In genomic region chr7:110701681-110702413, GRCm38 (mm10) we compare ENCODE assay signal across 8 mouse cellular contexts.
DNase-seq lines count a peak whose midpoint lies in the region; ATAC-seq and TF ChIP-seq lines count a peak whose summit lies in the region.

No protein-coding gene starts in this region.

- no peaks in the 10 kb centered on the region for H3K27me3 ChIP-seq in hindbrain, embryonic 10.5 days (ENCODE audit: insufficient read depth, poor library complexity, severe bottlenecking)
- H3K27me3 ChIP-seq in hindbrain, postnatal 0 days (ENCODE audit: insufficient read depth, low read length) = no peaks in the 10 kb centered on the region
- H3K27me3 ChIP-seq in limb, embryonic 10.5 days (ENCODE audit: low read depth, poor library complexity, severe bottlenecking) = no peaks in the 10 kb centered on the region
- no peaks in the 10 kb centered on the region for H3K27me3 ChIP-seq in intestine, postnatal 0 days (replicated peaks; ENCODE audit: control insufficient read depth, insufficient read depth, low read length)

- H3K4me1 ChIP-seq in hindbrain, embryonic 10.5 days (replicated peaks) = 0 out of 2 replicates have a peak, but pooled peaks cover 4% of the 10 kb centered on the region
- peaks cover 5% of the 10 kb centered on the region; the same call in 1 of the 2 replicates for H3K4me1 ChIP-seq in hindbrain, postnatal 0 days (ENCODE audit: insufficient read depth, low read length)
- H3K4me1 ChIP-seq in limb, embryonic 10.5 days = no peaks in the 10 kb centered on the region
- H3K4me1 ChIP-seq in intestine, postnatal 0 days (replicated peaks; ENCODE audit: control insufficient read depth, insufficient read depth, low read length) = no peaks in the 10 kb centered on the region

- no peaks in the 10 kb centered on the region for H3K36me3 ChIP-seq in hindbrain, embryonic 10.5 days
- no peaks in the 10 kb centered on the region for H3K36me3 ChIP-seq in hindbrain, postnatal 0 days (ENCODE audit: insufficient read depth, low read length)
- H3K36me3 ChIP-seq in limb, embryonic 10.5 days = no peaks in the 10 kb centered on the region
- H3K36me3 ChIP-seq in intestine, postnatal 0 days (ENCODE audit: control insufficient read depth, insufficient read depth) = no peaks in the 10 kb centered on the region

- peak; percentile 31 for DNase-seq in hindbrain, embryonic 10.5 days (ENCODE audit: low spot score)
- no peak for DNase-seq in hindbrain, postnatal 0 days (ENCODE audit: low spot score)
- peak; percentile 8 for DNase-seq in 416B (ENCODE audit: low read depth)
- DNase-seq in brain, adult 2 months (ENCODE audit: low read depth, low spot score) = peak; percentile 39
- peak; percentile 86 for DNase-seq in limb, embryonic 10.5 days (ENCODE audit: low spot score)
- DNase-seq in layer of hippocampus, postnatal 36 days = no peak
- DNase-seq in cerebellum, postnatal 10 days = no peak

- WGBS in hindbrain, embryonic 10.5 days = 62% methylated on average over 11 of the region's 11 CpGs
- WGBS in hindbrain, postnatal 0 days = 65% methylated on average over 11 of the region's 11 CpGs
- WGBS in limb, embryonic 10.5 days = 67% methylated on average over 11 of the region's 11 CpGs
- WGBS in intestine, postnatal 0 days = 57% methylated on average over 11 of the region's 11 CpGs

- no peak overlapping the region for H3K4me3 ChIP-seq in hindbrain, embryonic 10.5 days
- H3K4me3 ChIP-seq in hindbrain, postnatal 0 days (ENCODE audit: low read length) = no peak overlapping the region
- no peak overlapping the region for H3K4me3 ChIP-seq in limb, embryonic 10.5 days
- H3K4me3 ChIP-seq in intestine, postnatal 0 days (ENCODE audit: low read depth, low read length) = no peak overlapping the region

- H3K9me3 ChIP-seq in hindbrain, embryonic 10.5 days = no peaks in the 10 kb centered on the region
- H3K9me3 ChIP-seq in hindbrain, postnatal 0 days (ENCODE audit: low read length) = no peaks in the 10 kb centered on the region
- no peaks in the 10 kb centered on the region for H3K9me3 ChIP-seq in limb, embryonic 10.5 days (replicated peaks)
- no peaks in the 10 kb centered on the region for H3K9me3 ChIP-seq in intestine, postnatal 0 days (ENCODE audit: control insufficient read depth)

- no peak for ATAC-seq in hindbrain, postnatal 0 days
- no peak for ATAC-seq in intestine, postnatal 0 days

- H3K27ac ChIP-seq in hindbrain, embryonic 10.5 days = no peak overlapping the region
- no peak overlapping the region for H3K27ac ChIP-seq in hindbrain, postnatal 0 days
- no peak overlapping the region for H3K27ac ChIP-seq in limb, embryonic 10.5 days
- no peak overlapping the region for H3K27ac ChIP-seq in intestine, postnatal 0 days (ENCODE audit: low read depth, low read length)

- TF ChIP-seq CTCF in hindbrain, postnatal 0 days (IDR thresholded peaks at IDR 0.05; ENCODE audit: low read depth) = no peak
- TF ChIP-seq CTCF in intestine, postnatal 0 days (IDR thresholded peaks at IDR 0.05; ENCODE audit: low read depth) = no peak

- H3K4me2 ChIP-seq in hindbrain, postnatal 0 days (ENCODE audit: low read depth, low read length) = no peak overlapping the region
- no peak overlapping the region for H3K4me2 ChIP-seq in intestine, postnatal 0 days (replicated peaks; ENCODE audit: low read depth)

- H3K9ac ChIP-seq in hindbrain, postnatal 0 days (replicated peaks; ENCODE audit: low read length) = no peak overlapping the region
- H3K9ac ChIP-seq in intestine, postnatal 0 days (ENCODE audit: low read depth, low read length) = no peak overlapping the region

Comparison
In these comparisons a context has a peak if more than half of its experiments do, and no peak if none do; other contexts are left out.
1. DNase-seq: peak in hindbrain, embryonic 10.5 days (single experiment), 416B (single experiment), brain, adult 2 months (single experiment) and limb, embryonic 10.5 days (single experiment); none in hindbrain, postnatal 0 days (single experiment), layer of hippocampus, postnatal 36 days (0 of 2) and cerebellum, postnatal 10 days (0 of 2).